ENCODE assay signal across 16 mouse cellular contexts in the genomic region with DNA sequence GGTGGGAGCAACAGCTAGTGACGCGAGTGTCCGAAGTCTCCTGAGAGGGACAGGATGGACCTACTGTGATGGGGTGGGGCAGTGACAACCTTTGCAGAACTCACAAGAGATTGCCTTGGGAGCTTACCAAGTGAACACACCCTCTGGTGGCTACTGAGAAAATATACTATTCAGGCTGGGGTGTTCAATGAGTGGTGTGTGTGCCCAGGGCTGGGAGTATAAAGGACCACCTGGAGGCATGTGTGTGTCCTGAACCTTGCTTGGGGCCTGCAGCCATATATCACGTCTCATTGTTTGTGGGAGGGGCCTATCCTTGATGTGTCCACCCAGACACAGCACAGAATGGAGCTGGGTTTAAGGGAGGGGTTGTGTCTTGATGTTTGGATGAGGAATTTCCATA. TPM values are rescaled to one million over a fixed set of nuclear protein-coding genes. Genes with fewer than 3 reads are reported as not detected.
DNase-seq lines count a peak whose midpoint lies in the region; ATAC-seq and TF ChIP-seq lines count a peak whose summit lies in the region.
"Had no signal": no experiment of that assay in that cellular context is flagged by ENCODE, and none has a peak within 500 bp of the region (broad histone marks: within the 10 kb centered on the region; RNA-seq: fewer than 3 reads in every experiment).

No protein-coding gene starts in this region.

- H3K4me2 ChIP-seq in forebrain, embryonic 11.5 days (ENCODE audit: low read depth, low read length, severe bottlenecking), result no peak overlapping the region
- no peak overlapping the region for H3K4me2 ChIP-seq in forebrain, postnatal 0 days (ENCODE audit: low read depth)
- H3K4me2 ChIP-seq: embryonic facial prominence, embryonic 13.5 days; heart, embryonic 13.5 days; hindbrain, embryonic 15.5 days; limb, embryonic 15.5 days; midbrain, embryonic 13.5 days; neural tube, embryonic 13.5 days had no signal

- WGBS in forebrain, embryonic 10.5 days, result 83% methylated on average over 4 of the region's 4 CpGs
- 80% methylated on average over 4 of the region's 4 CpGs for WGBS in forebrain, embryonic 11.5 days
- 77% methylated on average over 4 of the region's 4 CpGs for WGBS in forebrain, postnatal 0 days

- no peaks in the 10 kb centered on the region for H3K9me3 ChIP-seq in forebrain, embryonic 10.5 days
- H3K9me3 ChIP-seq in forebrain, embryonic 11.5 days (ENCODE audit: control insufficient read depth, low read length), result no peaks in the 10 kb centered on the region
- no peaks in the 10 kb centered on the region for H3K9me3 ChIP-seq in forebrain, postnatal 0 days (ENCODE audit: low read length)
- H3K9me3 ChIP-seq: embryonic facial prominence, embryonic 13.5 days; heart, embryonic 13.5 days; hindbrain, embryonic 15.5 days; limb, embryonic 15.5 days; midbrain, embryonic 13.5 days; neural tube, embryonic 13.5 days had no signal

- ATAC-seq in forebrain, embryonic 11.5 days (replicated peaks; ENCODE audit: low FRiP score), result no peak
- no peak for ATAC-seq in forebrain, postnatal 0 days
- ATAC-seq: midbrain, embryonic 13.5 days had no signal

- DNase-seq in forebrain, embryonic 10.5 days (ENCODE audit: extremely low spot score, low spot score), result no peak
- no peak for DNase-seq in forebrain, embryonic 11.5 days (ENCODE audit: low spot score)
- DNase-seq in kidney, postnatal 14 days, result peak; percentile 8
- no peak for DNase-seq in kidney, adult 9 months
- DNase-seq in 3T3-L1 (ENCODE audit: low read depth, low spot score), result peak; percentile 51
- peak; percentile 33 for DNase-seq in adipocyte (ENCODE audit: low spot score)
- DNase-seq in thymus, postnatal 10 days (ENCODE audit: low spot score in 2 of 2), result no peak
- DNase-seq in forebrain, postnatal 0 days, result no peak
- DNase-seq: gastrocnemius, adult 2 months; kidney, adult 8-10 months had no signal

- H3K27me3 ChIP-seq in forebrain, embryonic 10.5 days (ENCODE audit: poor library complexity, severe bottlenecking), result no peaks in the 10 kb centered on the region
- no peaks in the 10 kb centered on the region for H3K27me3 ChIP-seq in forebrain, embryonic 11.5 days (ENCODE audit: control insufficient read depth, insufficient read depth, low read length)
- no peaks in the 10 kb centered on the region for H3K27me3 ChIP-seq in forebrain, postnatal 0 days (ENCODE audit: insufficient read depth, low read length)
- H3K27me3 ChIP-seq: embryonic facial prominence, embryonic 13.5 days; heart, embryonic 13.5 days; hindbrain, embryonic 15.5 days; limb, embryonic 15.5 days; midbrain, embryonic 13.5 days; neural tube, embryonic 13.5 days had no signal

- H3K4me1 ChIP-seq in forebrain, embryonic 10.5 days, result peaks cover 69% of the 10 kb centered on the region
- peaks cover 27% of the 10 kb centered on the region for H3K4me1 ChIP-seq in forebrain, embryonic 11.5 days (replicated peaks; ENCODE audit: control insufficient read depth, insufficient read depth, low read length)
- peaks cover 31% of the 10 kb centered on the region for H3K4me1 ChIP-seq in forebrain, postnatal 0 days (ENCODE audit: insufficient read depth)

- H3K36me3 ChIP-seq in forebrain, embryonic 10.5 days (replicated peaks), result peaks cover 54% of the 10 kb centered on the region
- H3K36me3 ChIP-seq in forebrain, embryonic 11.5 days (ENCODE audit: control insufficient read depth, insufficient read depth, low read length), result peaks cover 11% of the 10 kb centered on the region; the same call in 1 of the 2 replicates
- peaks cover 32% of the 10 kb centered on the region for H3K36me3 ChIP-seq in forebrain, postnatal 0 days (ENCODE audit: insufficient read depth)

- H3K4me3 ChIP-seq in forebrain, embryonic 10.5 days, result 0 out of 2 replicates have a peak overlapping the region, but pooled peaks have one; percentile 21
- H3K4me3 ChIP-seq in forebrain, embryonic 11.5 days (ENCODE audit: low read depth, low read length), result no peak overlapping the region
- H3K4me3 ChIP-seq in forebrain, postnatal 0 days (ENCODE audit: low read depth, low read length), result no peak overlapping the region
- H3K4me3 ChIP-seq: gastrocnemius, adult 2 months; heart, embryonic 13.5 days; hindbrain, embryonic 15.5 days; limb, embryonic 15.5 days; midbrain, embryonic 13.5 days; neural tube, embryonic 13.5 days had no signal

- no peak overlapping the region for H3K27ac ChIP-seq in forebrain, embryonic 10.5 days
- no peak overlapping the region for H3K27ac ChIP-seq in forebrain, embryonic 11.5 days (ENCODE audit: low read depth, low read length)
- H3K27ac ChIP-seq in forebrain, postnatal 0 days (ENCODE audit: low read depth, low read length), result no peak overlapping the region
- H3K27ac ChIP-seq: embryonic facial prominence, embryonic 13.5 days; heart, embryonic 13.5 days; hindbrain, embryonic 15.5 days; limb, embryonic 15.5 days; midbrain, embryonic 13.5 days; neural tube, embryonic 13.5 days had no signal

- no peak overlapping the region for H3K9ac ChIP-seq in forebrain, embryonic 11.5 days (ENCODE audit: low read length)
- H3K9ac ChIP-seq in forebrain, postnatal 0 days, result no peak overlapping the region
- H3K9ac ChIP-seq: embryonic facial prominence, embryonic 13.5 days; heart, embryonic 13.5 days; hindbrain, embryonic 15.5 days; limb, embryonic 15.5 days; midbrain, embryonic 13.5 days; neural tube, embryonic 13.5 days had no signal

- no peak; the same call in 1 of the 2 replicates for TF ChIP-seq CTCF in forebrain, postnatal 0 days (IDR thresholded peaks at IDR 0.05; ENCODE audit: low read depth)

RNA-seq across cellular contexts. Expression of gene Slc25a10, which starts 3.1 kb away (rescaled TPM):
- 69.3 and 71.6 TPM in 2 replicates for polyA plus RNA-seq in forebrain, embryonic 10.5 days (2016; fragmentation: Nextera tagmentation; extraction: Ambion mirVana)
- 50.9 and 57.5 TPM in 2 replicates for polyA plus RNA-seq in forebrain, embryonic 11.5 days (2014; fragmentation: Nextera tagmentation; extraction: Ambion mirVana)
- 20.9 and 22.8 TPM in 2 replicates for total RNA-seq in forebrain, postnatal 0 days (2014; rRNA removed)
- polyA plus RNA-seq in forebrain, postnatal 0 days (2015; fragmentation: Nextera tagmentation; extraction: Ambion mirVana), result 20.5 and 21.1 TPM in 2 replicates

RNA-seq across cellular contexts. Expression of gene Mrpl12, which starts 4.1 kb away (rescaled TPM):
- polyA plus RNA-seq in forebrain, embryonic 10.5 days (2016; fragmentation: Nextera tagmentation; extraction: Ambion mirVana), result 211 and 215 TPM in 2 replicates
- polyA plus RNA-seq in forebrain, embryonic 11.5 days (2014; fragmentation: Nextera tagmentation; extraction: Ambion mirVana), result 152 and 160 TPM in 2 replicates
- total RNA-seq in forebrain, postnatal 0 days (2014; rRNA removed), result 42.6 and 49.9 TPM in 2 replicates
- polyA plus RNA-seq in forebrain, postnatal 0 days (2015; fragmentation: Nextera tagmentation; extraction: Ambion mirVana), result 143 and 179 TPM in 2 replicates

RNA-seq across cellular contexts. Expression of gene Arl16, which starts 21.1 kb away (rescaled TPM):
- polyA plus RNA-seq in forebrain, embryonic 10.5 days (2016; fragmentation: Nextera tagmentation; extraction: Ambion mirVana), result 60.7 and 62.1 TPM in 2 replicates
- 50.1 and 54.2 TPM in 2 replicates for polyA plus RNA-seq in forebrain, embryonic 11.5 days (2014; fragmentation: Nextera tagmentation; extraction: Ambion mirVana)
- 35.2 and 37.8 TPM in 2 replicates for total RNA-seq in forebrain, postnatal 0 days (2014; rRNA removed)
- 40.3 and 56.4 TPM in 2 replicates for polyA plus RNA-seq in forebrain, postnatal 0 days (2015; fragmentation: Nextera tagmentation; extraction: Ambion mirVana)

RNA-seq across cellular contexts. Expression of gene Ccdc137, which starts 30.6 kb away (rescaled TPM):
- polyA plus RNA-seq in forebrain, embryonic 10.5 days (2016; fragmentation: Nextera tagmentation; extraction: Ambion mirVana), result 39.6 and 46.3 TPM in 2 replicates
- polyA plus RNA-seq in forebrain, embryonic 11.5 days (2014; fragmentation: Nextera tagmentation; extraction: Ambion mirVana), result 30.3 and 33.8 TPM in 2 replicates
- 18.1 and 21.0 TPM in 2 replicates for total RNA-seq in forebrain, postnatal 0 days (2014; rRNA removed)
- polyA plus RNA-seq in forebrain, postnatal 0 days (2015; fragmentation: Nextera tagmentation; extraction: Ambion mirVana), result 13.6 and 15.4 TPM in 2 replicates

RNA-seq across cellular contexts. Expression of gene Oxld1, which starts 30.6 kb away (rescaled TPM):
- polyA plus RNA-seq in forebrain, embryonic 10.5 days (2016; fragmentation: Nextera tagmentation; extraction: Ambion mirVana), result 8.7 and 11.8 TPM in 2 replicates
- 11.3 and 11.6 TPM in 2 replicates for polyA plus RNA-seq in forebrain, embryonic 11.5 days (2014; fragmentation: Nextera tagmentation; extraction: Ambion mirVana)
- total RNA-seq in forebrain, postnatal 0 days (2014; rRNA removed), result 9.9 and 15.2 TPM in 2 replicates
- 12.7 and 13.8 TPM in 2 replicates for polyA plus RNA-seq in forebrain, postnatal 0 days (2015; fragmentation: Nextera tagmentation; extraction: Ambion mirVana)

Comparison
In these comparisons a context has a peak if more than half of its experiments do, and no peak if none do; other contexts are left out.
1. DNase-seq: peak in kidney, postnatal 14 days (single experiment), 3T3-L1 (single experiment) and adipocyte (single experiment); none in forebrain, embryonic 10.5 days (single experiment), forebrain, embryonic 11.5 days (single experiment), kidney, adult 9 months (single experiment), thymus, postnatal 10 days (0 of 2) and forebrain, postnatal 0 days (single experiment).